Mouse (Mus musculus) kidney, adult 2 months (tissue): ENCODE data around the gene Scnn1a. TPM values are rescaled to one million over a fixed set of nuclear protein-coding genes. Genes with fewer than 3 reads are reported as not detected.

ENCODE experiments used
- DNase-seq: peaks from one replicate; pipeline ENCODE4 v3.0.0; 2021
- H3K27ac ChIP-seq: fragments of 200-500 bp; 2 replicates; pipeline ENCODE4 v1.5.1; 2012; ENCODE audit warnings: low read depth, low read length, control low read depth, inconsistent platforms; ENCODE audit not compliant: insufficient read depth
- H3K27me3 ChIP-seq: fragments of 200-500 bp; replicated peaks from 2 replicates; pipeline ENCODE4 v1.6.1; 2012; ENCODE audit warnings: mild to moderate bottlenecking, moderate library complexity, low read length, inconsistent platforms; ENCODE audit not compliant: control insufficient read depth, insufficient read depth
- H3K36me3 ChIP-seq: fragments of 200-500 bp; 2 replicates; pipeline ENCODE4 v1.6.1; 2012; ENCODE audit warnings: mild to moderate bottlenecking, moderate library complexity, low read length, inconsistent platforms; ENCODE audit not compliant: control insufficient read depth, insufficient read depth
- H3K4me1 ChIP-seq: fragments of 200-500 bp; 2 replicates; pipeline ENCODE4 v1.6.1; 2011; ENCODE audit warnings: low read length; ENCODE audit not compliant: control insufficient read depth, insufficient read depth
- H3K4me3 ChIP-seq: fragments of 200-500 bp; 2 replicates; pipeline ENCODE4 v1.5.1; 2011; ENCODE audit warnings: mild to moderate bottlenecking, low read depth, low read length, control low read depth; ENCODE audit not compliant: insufficient read depth
- CTCF ChIP-seq: fragments of 200-500 bp; conservative IDR thresholded peaks from 2 replicates; pipeline ENCODE4 v1.5.1; 2011; ENCODE audit warnings: low read depth, mild to moderate bottlenecking, control low read depth, low read length, moderate library complexity, mixed read lengths; ENCODE audit not compliant: insufficient read depth, insufficient read length
- POLR2A ChIP-seq: fragments of 200-500 bp; IDR thresholded peaks from one replicate; pipeline ENCODE4 v1.6.1; 2011; ENCODE audit warnings: low read depth, low read length, control low read depth
- WGBS: fragments of 180-500 bp; shearing (Covaris S2); methylation state at CpG from one replicate; pipeline ENCODE4 v1.1.7; 2018; 5-methylcytosine and 5-hydroxymethylcytosine counted together
- polyA plus RNA-seq: library from polyadenylated mRNA; depleted of rRNA; stranded (reverse); fragments of >200 nt; gene quantifications from 2 replicates; pipeline ENCODE4 v1.2.3, GENCODE M21; 2012

Scnn1a gene
- polyA plus RNA-seq, 1 experiment = 83.5 TPM

- TF ChIP-seq POLR2A = no peak
- peak; percentile 74 for TF ChIP-seq CTCF
- no peaks in the 10 kb centered on the region for H3K27me3 ChIP-seq
- no peaks in the 10 kb centered on the region for H3K36me3 ChIP-seq
- no peak overlapping the region for H3K27ac ChIP-seq
- no peak overlapping the region for H3K4me3 ChIP-seq
- DNase-seq = peak; percentile 73
- no peaks in the 10 kb centered on the region; the same call in 1 of the 2 replicates for H3K4me1 ChIP-seq
- WGBS = 86% methylated on average over 5 of the region's 5 CpGs
Measured at GRCm38 (mm10) chr6:125328243-125328642, 7.8 kb downstream of the Scnn1a start.

GRCm38 (mm10) chr6:125330626-125331326 is 10.3 kb downstream of the Scnn1a start:
- Histone ChIP-seq H3K27me3 (no peaks in the 10 kb centered on the region), H3K4me1 (no peaks in the 10 kb centered on the region; the same call in 1 of the 2 replicates), H3K4me3 (peak overlapping the region; percentile 53), H3K27ac (peak overlapping the region; percentile 63), H3K36me3 (no peaks in the 10 kb centered on the region)
- 2% methylated on average over 39 of the region's 39 CpGs for WGBS
- TF ChIP-seq CTCF (peak; percentile 23; the same call in 1 of the 2 replicates), POLR2A (peak; percentile 76)
- DNase-seq = peak; percentile 97

GRCm38 (mm10) chr6:125333112-125333899 is 12.8 kb downstream of the Scnn1a start:
- Histone ChIP-seq H3K27me3 (no peaks in the 10 kb centered on the region), H3K27ac (no peak overlapping the region), H3K4me1 (no peaks in the 10 kb centered on the region; the same call in 1 of the 2 replicates), H3K36me3 (no peaks in the 10 kb centered on the region), H3K4me3 (no peak overlapping the region)
- DNase-seq = no peak
- 84% methylated on average over 14 of the region's 14 CpGs for WGBS
- TF ChIP-seq CTCF (no peak), POLR2A (no peak)

- Histone ChIP-seq H3K27me3 (no peaks in the 10 kb centered on the region), H3K27ac (no peak overlapping the region), H3K36me3 (no peaks in the 10 kb centered on the region), H3K4me1 (no peaks in the 10 kb centered on the region; the same call in 1 of the 2 replicates), H3K4me3 (no peak overlapping the region)
- no peak for DNase-seq
- WGBS = 89% methylated on average over 2 of the region's 2 CpGs
- no peak for TF ChIP-seq POLR2A
- no peak for TF ChIP-seq CTCF
Measured at GRCm38 (mm10) chr6:125334356-125334755, 13.9 kb downstream of the Scnn1a start.

- no peaks in the 10 kb centered on the region; the same call in 1 of the 2 replicates for H3K4me1 ChIP-seq
- H3K27me3 ChIP-seq = no peaks in the 10 kb centered on the region
- peak; percentile 43 for DNase-seq
- no peak for TF ChIP-seq CTCF
- no peak for TF ChIP-seq POLR2A
- H3K36me3 ChIP-seq = no peaks in the 10 kb centered on the region
- no peak overlapping the region for H3K4me3 ChIP-seq
- peak overlapping the region; percentile 45; the same call in 1 of the 2 replicates for H3K27ac ChIP-seq
- 69% methylated on average over 9 of the region's 9 CpGs for WGBS
Measured at GRCm38 (mm10) chr6:125338791-125339660, 18.6 kb downstream of the Scnn1a start.

- H3K4me1 ChIP-seq = no peaks in the 10 kb centered on the region; the same call in 1 of the 2 replicates
- no peak overlapping the region for H3K4me3 ChIP-seq
- no peaks in the 10 kb centered on the region for H3K36me3 ChIP-seq
- peak; percentile 60 for DNase-seq
- no peak for TF ChIP-seq CTCF
- TF ChIP-seq POLR2A = no peak
- no peaks in the 10 kb centered on the region for H3K27me3 ChIP-seq
- WGBS = 74% methylated on average over 5 of the region's 5 CpGs
- H3K27ac ChIP-seq = peak overlapping the region; percentile 49
Measured at GRCm38 (mm10) chr6:125340244-125340643, 19.8 kb downstream of the Scnn1a start.
